Mouse (Mus musculus) liver, embryonic 11.5 days (tissue): Measurements from ENCODE around the gene Dkk1. TPM values are rescaled to one million over a fixed set of nuclear protein-coding genes. Genes with fewer than 3 reads are reported as not detected.
"Not testable (repeated sequence)": the region's sequence is repeated elsewhere in the genome, so short reads cannot be mapped to it uniquely, and the experiment has no call there.

Experiments
- ATAC-seq: fragments of 200-750 bp; cut with Nextera tagmentation; replicated peaks from 2 replicates; pipeline ENCODE4 v1.8.0; 2017; ENCODE audit warnings: moderate number of reproducible peaks, mild to moderate bottlenecking, moderate TSS enrichment, moderate library complexity; ENCODE audit not compliant: low FRiP score
- DNase-seq: peaks from one replicate; pipeline ENCODE4 v3.0.0-alpha.2; 2017; ENCODE audit warnings: low spot score
- H3K27ac ChIP-seq: fragments of 300-500 bp; sonication (generic); 2 replicates; pipeline ENCODE4 v1.5.1; 2014; ENCODE audit warnings: mild to moderate bottlenecking, low read depth, low read length, control low read depth
- H3K27me3 ChIP-seq: fragments of 300-500 bp; sonication (generic); replicated peaks from 2 replicates; pipeline ENCODE4 v1.6.1; 2014; ENCODE audit warnings: low read length, mixed read lengths; ENCODE audit not compliant: control insufficient read depth, insufficient read depth
- H3K36me3 ChIP-seq: fragments of 300-500 bp; sonication (generic); 2 replicates; pipeline ENCODE4 v1.6.1; 2014; ENCODE audit warnings: mild to moderate bottlenecking, low read length, moderate library complexity, mixed read lengths; ENCODE audit not compliant: control insufficient read depth, insufficient read depth
- H3K4me1 ChIP-seq: fragments of 300-500 bp; sonication (generic); replicated peaks from 2 replicates; pipeline ENCODE4 v1.6.1; 2014; ENCODE audit warnings: low read length, mixed read lengths; ENCODE audit not compliant: control insufficient read depth, insufficient read depth
- H3K4me2 ChIP-seq: fragments of 300-500 bp; sonication (generic); 2 replicates; pipeline ENCODE4 v1.6.1; 2014; ENCODE audit warnings: mild to moderate bottlenecking, control low read depth, moderate library complexity
- H3K4me3 ChIP-seq: fragments of 300-500 bp; sonication (generic); 2 replicates; pipeline ENCODE4 v1.5.1; 2014; ENCODE audit warnings: low read depth, low read length, control low read depth
- H3K9ac ChIP-seq: fragments of 300-500 bp; sonication (generic); 2 replicates; pipeline ENCODE4 v1.6.1; 2014; ENCODE audit warnings: low read depth, low read length, control low read depth
- H3K9me3 ChIP-seq: fragments of 300-500 bp; sonication (generic); 2 replicates; pipeline ENCODE4 v1.6.1; 2016; ENCODE audit warnings: low read length, inconsistent platforms, mixed read lengths; ENCODE audit not compliant: control insufficient read depth
- WGBS: fragments of 180-500 bp; shearing (Covaris S2); extraction: QIAGEN DNeasy Blood & Tissue Kit; methylation state at CpG from one replicate; pipeline ENCODE4 v1.1.7; 2014; 5-methylcytosine and 5-hydroxymethylcytosine counted together
- polyA plus RNA-seq: library from polyadenylated mRNA; unstranded; fragments of >200 nt; fragmentation: Nextera tagmentation; extraction: Ambion mirVana; gene quantifications from 2 replicates; pipeline ENCODE4 v1.2.1, GENCODE M21; 2014

Dkk1 gene
- polyA plus RNA-seq, 1 experiment from 2014 or later, result 9.9 TPM

GRCm38 (mm10) chr19:30549854-30550647, 586 bp upstream of the Dkk1 start:
- 2% methylated on average over 17 of the region's 17 CpGs for WGBS
- no peaks in the 10 kb centered on the region for H3K4me1 ChIP-seq
- H3K27me3 ChIP-seq, result peaks cover 47% of the 10 kb centered on the region
- peak overlapping the region; percentile 43 for H3K4me3 ChIP-seq
- ATAC-seq (no peak), DNase-seq (no peak)
- no peak overlapping the region for H3K27ac ChIP-seq
- H3K9me3 ChIP-seq, result no peaks in the 10 kb centered on the region
- no peak overlapping the region for H3K9ac ChIP-seq
- H3K36me3 ChIP-seq, result no peaks in the 10 kb centered on the region
- peak overlapping the region; percentile 60 for H3K4me2 ChIP-seq

GRCm38 (mm10) chr19:30548411-30549043, 938 bp downstream of the Dkk1 start:
- Histone ChIP-seq H3K9me3 (no peaks in the 10 kb centered on the region), H3K9ac (0 out of 2 replicates have a peak overlapping the region, but pooled peaks have one; percentile 20), H3K4me1 (no peaks in the 10 kb centered on the region), H3K4me2 (peak overlapping the region; percentile 60), H3K4me3 (peak overlapping the region; percentile 43), H3K36me3 (no peaks in the 10 kb centered on the region), H3K27me3 (peaks cover 47% of the 10 kb centered on the region), H3K27ac (no peak overlapping the region)
- no peak for ATAC-seq
- WGBS, result 3% methylated on average over 23 of the region's 23 CpGs
- DNase-seq, result peak; percentile 35

- H3K27me3 ChIP-seq, result peaks cover 16% of the 10 kb centered on the region
- WGBS, result 2% methylated on average over 44 of the region's 44 CpGs
- not testable (repeated sequence) for H3K9ac ChIP-seq, H3K27ac ChIP-seq, H3K9me3 ChIP-seq, DNase-seq, ATAC-seq, H3K36me3 ChIP-seq, H3K4me1 ChIP-seq
- H3K4me2 ChIP-seq, result peak overlapping the region; percentile 60
- H3K4me3 ChIP-seq, result peak overlapping the region; percentile 33
Measured at GRCm38 (mm10) chr19:30539365-30539941, 10.0 kb downstream of the Dkk1 start.

GRCm38 (mm10) chr19:30516771-30517170, 32.7 kb downstream of the Dkk1 start:
- no peak overlapping the region for H3K27ac ChIP-seq
- H3K27me3 ChIP-seq, result no peaks in the 10 kb centered on the region

GRCm38 (mm10) chr19:30510481-30510880, 39.0 kb downstream of the Dkk1 start:
- DNase-seq (no peak), ATAC-seq (no peak)
- no peak overlapping the region for H3K4me2 ChIP-seq
- no peak overlapping the region for H3K4me3 ChIP-seq
- 73% methylated on average over 4 of the region's 4 CpGs for WGBS
- no peak overlapping the region for H3K27ac ChIP-seq
- no peaks in the 10 kb centered on the region for H3K4me1 ChIP-seq
- no peaks in the 10 kb centered on the region for H3K36me3 ChIP-seq
- H3K9me3 ChIP-seq, result no peaks in the 10 kb centered on the region
- H3K27me3 ChIP-seq, result no peaks in the 10 kb centered on the region
- H3K9ac ChIP-seq, result no peak overlapping the region

More at GRCm38 (mm10) chr19:30516771-30517170, 32.7 kb downstream of the Dkk1 start:
- Histone ChIP-seq H3K9ac (no peak overlapping the region), H3K4me1 (no peaks in the 10 kb centered on the region), H3K4me3 (no peak overlapping the region), H3K9me3 (no peaks in the 10 kb centered on the region), H3K4me2 (no peak overlapping the region), H3K36me3 (no peaks in the 10 kb centered on the region)
- DNase-seq (no peak), ATAC-seq (no peak)
- 52% methylated on average over 6 of the region's 6 CpGs for WGBS

- WGBS, result 38% methylated on average over 5 of the region's 5 CpGs
- H3K4me1 ChIP-seq, result no peaks in the 10 kb centered on the region
- H3K36me3 ChIP-seq, result no peaks in the 10 kb centered on the region
- H3K4me2 ChIP-seq, result no peak overlapping the region
- ATAC-seq (no peak), DNase-seq (no peak)
- no peaks in the 10 kb centered on the region for H3K9me3 ChIP-seq
- H3K4me3 ChIP-seq, result no peak overlapping the region
- no peak overlapping the region for H3K9ac ChIP-seq
- H3K27me3 ChIP-seq, result no peaks in the 10 kb centered on the region
- no peak overlapping the region for H3K27ac ChIP-seq
Measured at GRCm38 (mm10) chr19:30505497-30505896, 44.0 kb downstream of the Dkk1 start.
